Mouse (Mus musculus) midbrain, embryonic 13.5 days (tissue): ENCODE data around the gene Narf. TPM values are rescaled to one million over a fixed set of nuclear protein-coding genes. Genes with fewer than 3 reads are reported as not detected.

Experiments used
- ATAC-seq: fragments of 200-750 bp; cut with Nextera tagmentation; 2 replicates; pipeline ENCODE4 v1.8.0; 2017; ENCODE audit warnings: mild to moderate bottlenecking, moderate TSS enrichment, moderate library complexity
- H3K27ac ChIP-seq: fragments of 300-500 bp; sonication (generic); 2 replicates; pipeline ENCODE4 v1.5.1; 2015; ENCODE audit warnings: inconsistent platforms, mild to moderate bottlenecking, moderate library complexity
- H3K27me3 ChIP-seq: fragments of 300-500 bp; sonication (generic); 2 replicates; pipeline ENCODE4 v1.6.1; 2015; ENCODE audit warnings: mild to moderate bottlenecking, inconsistent platforms
- H3K36me3 ChIP-seq: fragments of 300-500 bp; sonication (generic); 2 replicates; pipeline ENCODE4 v1.6.1; 2015; ENCODE audit warnings: mild to moderate bottlenecking, inconsistent platforms
- H3K4me1 ChIP-seq: fragments of 300-500 bp; sonication (generic); replicated peaks from 2 replicates; pipeline ENCODE4 v1.6.1; 2015; ENCODE audit warnings: inconsistent platforms
- H3K4me2 ChIP-seq: fragments of 300-500 bp; sonication (generic); replicated peaks from 2 replicates; pipeline ENCODE4 v1.6.1; 2015; ENCODE audit warnings: moderate library complexity, mild to moderate bottlenecking, inconsistent platforms
- H3K4me3 ChIP-seq: fragments of 300-500 bp; sonication (generic); replicated peaks from 2 replicates; pipeline ENCODE4 v1.5.1; 2015; ENCODE audit warnings: mild to moderate bottlenecking, inconsistent platforms
- H3K9ac ChIP-seq: fragments of 300-500 bp; sonication (generic); replicated peaks from 2 replicates; pipeline ENCODE4 v1.6.1; 2015; ENCODE audit warnings: mild to moderate bottlenecking, inconsistent platforms
- H3K9me3 ChIP-seq: fragments of 300-500 bp; sonication (generic); 2 replicates; pipeline ENCODE4 v1.6.1; 2016; ENCODE audit warnings: mild to moderate bottlenecking, inconsistent platforms
- WGBS: fragments of 180-500 bp; shearing (Covaris S2); methylation state at CpG from one replicate; pipeline ENCODE4 v1.1.7; 2015; 5-methylcytosine and 5-hydroxymethylcytosine counted together
- polyA plus RNA-seq: library from polyadenylated mRNA; unstranded; fragments of >200 nt; fragmentation: Nextera tagmentation; extraction: Ambion mirVana; gene quantifications from 2 replicates; pipeline ENCODE4 v1.2.1, GENCODE M21; 2015

Narf gene
- polyA plus RNA-seq, 1 experiment from 2014 or later: 108 TPM

DNA sequence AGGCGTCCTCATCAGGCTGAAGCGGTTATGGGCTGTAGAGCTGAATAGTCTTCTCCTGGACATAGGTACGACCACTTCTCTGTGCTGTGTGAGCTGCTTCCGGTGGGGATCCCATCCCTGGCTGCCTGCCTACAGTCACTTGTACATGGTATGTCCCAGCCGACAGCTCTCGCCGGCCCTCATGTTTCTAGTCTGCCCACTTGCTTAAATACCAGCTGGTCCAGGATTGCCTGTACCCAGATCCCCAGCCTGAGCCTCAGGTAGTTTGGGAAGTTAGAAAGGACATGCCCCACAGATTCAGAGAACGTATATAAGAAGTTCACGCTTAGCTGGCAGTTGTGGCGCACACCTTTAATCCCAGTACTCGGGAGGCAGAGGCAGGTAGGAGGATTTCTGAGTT is 17.3 kb upstream of the Narf start:
- Histone ChIP-seq H3K4me1 (no peaks in the 10 kb centered on the region), H3K9me3 (no peaks in the 10 kb centered on the region), H3K36me3 (peaks cover 90% of the 10 kb centered on the region), H3K4me2 (no peak overlapping the region), H3K4me3 (no peak overlapping the region), H3K9ac (no peak overlapping the region), H3K27ac (no peak overlapping the region), H3K27me3 (no peaks in the 10 kb centered on the region)
- no peak for ATAC-seq
- WGBS: 92% methylated on average over 11 of the region's 11 CpGs

DNA sequence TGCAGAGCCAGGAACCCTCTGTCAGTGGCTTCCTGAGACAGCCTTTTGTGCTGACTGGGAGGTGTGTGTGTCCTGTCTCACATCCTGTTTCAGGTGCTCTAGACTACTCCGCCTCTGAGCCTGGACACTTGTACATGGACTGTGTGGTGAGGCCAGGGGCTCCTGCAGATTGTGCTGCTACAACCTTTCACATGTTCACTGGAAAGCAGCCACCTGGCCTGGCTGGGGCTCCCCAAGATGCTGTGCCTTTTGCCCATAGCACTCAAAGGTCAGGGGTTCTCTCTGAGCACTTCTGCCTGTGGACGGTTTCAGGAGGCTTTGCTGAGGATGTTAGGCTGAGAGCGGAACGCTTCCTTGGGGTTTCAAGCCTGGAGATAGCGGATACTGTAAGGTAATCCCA is 16.3 kb upstream of the Narf start:
- no peaks in the 10 kb centered on the region for H3K27me3 ChIP-seq
- no peaks in the 10 kb centered on the region for H3K9me3 ChIP-seq
- no peak overlapping the region for H3K4me3 ChIP-seq
- no peaks in the 10 kb centered on the region for H3K4me1 ChIP-seq
- no peak overlapping the region for H3K9ac ChIP-seq
- H3K4me2 ChIP-seq: no peak overlapping the region
- peaks cover 95% of the 10 kb centered on the region for H3K36me3 ChIP-seq
- no peak for ATAC-seq
- no peak overlapping the region for H3K27ac ChIP-seq
- 92% methylated on average over 5 of the region's 5 CpGs for WGBS

DNA sequence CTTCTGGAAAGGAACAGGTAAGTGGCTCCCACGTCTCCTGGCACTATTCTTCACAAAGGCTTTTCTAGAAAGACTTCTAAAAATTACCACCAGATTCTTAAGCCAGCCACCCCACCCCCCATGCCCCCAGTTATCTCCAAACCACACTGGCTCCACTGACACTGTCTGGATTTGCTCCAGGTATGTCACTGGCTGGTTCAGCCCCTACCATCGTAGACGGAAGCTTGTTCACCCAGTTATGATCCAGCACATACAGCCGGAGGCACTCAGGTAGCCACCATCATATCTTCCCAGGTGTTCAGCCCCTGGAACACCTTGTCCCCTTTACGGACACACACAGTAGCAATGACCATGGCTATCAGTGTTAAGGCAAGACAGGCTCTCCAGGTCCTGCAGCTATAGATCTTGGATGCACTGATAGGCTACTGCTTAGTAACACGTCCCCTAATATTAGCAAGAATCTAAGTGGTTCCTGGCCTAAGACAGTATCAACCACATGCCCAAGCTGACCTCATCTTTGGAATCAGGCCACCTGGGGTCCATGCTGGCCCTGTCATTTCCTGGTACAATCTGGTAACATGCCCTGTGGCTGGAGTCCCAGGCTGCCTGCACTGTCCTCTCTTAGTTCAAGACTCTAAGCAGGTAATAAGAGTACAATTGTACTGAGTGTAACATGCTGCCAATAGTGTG is 15.6 kb upstream of the Narf start:
- H3K9ac ChIP-seq: no peak overlapping the region
- H3K4me1 ChIP-seq: no peaks in the 10 kb centered on the region
- WGBS: 91% methylated on average over 6 of the region's 6 CpGs
- H3K4me3 ChIP-seq: no peak overlapping the region
- no peak for ATAC-seq
- H3K27me3 ChIP-seq: no peaks in the 10 kb centered on the region
- H3K27ac ChIP-seq: no peak overlapping the region
- no peaks in the 10 kb centered on the region for H3K9me3 ChIP-seq
- H3K36me3 ChIP-seq: peaks cover 95% of the 10 kb centered on the region
- H3K4me2 ChIP-seq: no peak overlapping the region

DNA sequence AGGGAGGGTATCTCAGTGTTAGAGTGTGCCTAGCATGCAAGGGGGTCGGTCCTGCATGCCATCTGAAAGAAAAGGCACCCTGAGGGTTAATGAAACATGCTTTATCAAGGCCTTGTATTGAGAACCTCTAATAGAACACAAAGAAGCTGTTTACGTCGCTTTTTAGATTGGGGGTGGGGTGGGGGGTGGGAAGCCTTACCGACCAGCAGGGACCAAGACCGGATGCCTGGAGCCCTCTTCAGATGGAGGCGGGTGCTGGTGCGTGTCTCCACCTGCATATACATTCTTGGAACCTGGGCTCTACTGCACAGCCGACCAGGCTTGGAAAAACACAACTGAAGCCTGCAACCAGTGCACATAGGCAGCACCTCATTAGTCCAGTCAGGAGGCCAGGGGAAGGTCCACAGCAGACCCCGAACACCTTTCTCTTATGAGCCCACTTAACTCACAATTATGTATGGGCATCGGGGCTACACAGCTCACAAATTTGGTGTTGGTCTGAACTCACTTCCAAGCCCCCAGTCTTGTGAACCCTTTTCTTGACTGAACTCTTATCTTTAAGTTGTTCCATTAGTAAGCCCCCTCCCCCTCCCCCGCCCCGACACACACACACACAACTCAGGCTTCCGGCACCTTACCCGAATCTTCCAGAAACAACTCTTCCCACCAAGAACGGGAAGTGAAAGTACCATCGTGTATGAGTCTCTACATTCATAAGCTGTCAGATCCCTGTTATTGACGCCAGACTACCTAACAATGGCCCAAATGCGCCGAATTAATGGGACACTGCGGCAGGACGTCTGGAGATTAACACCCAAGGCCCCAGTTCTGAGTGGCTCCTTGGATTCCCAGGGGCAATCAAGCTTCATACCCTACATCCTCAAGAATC is 8.7 kb upstream of the Narf start:
- no peaks in the 10 kb centered on the region for H3K27me3 ChIP-seq
- peak overlapping the region; percentile 57 for H3K27ac ChIP-seq
- WGBS: 30% methylated on average over 21 of the region's 21 CpGs
- ATAC-seq: peak; percentile 53
- H3K9ac ChIP-seq: peak overlapping the region; percentile 72
- no peaks in the 10 kb centered on the region for H3K9me3 ChIP-seq
- peak overlapping the region; percentile 68 for H3K4me3 ChIP-seq
- peaks cover 38% of the 10 kb centered on the region for H3K36me3 ChIP-seq
- peaks cover 26% of the 10 kb centered on the region for H3K4me1 ChIP-seq
- peak overlapping the region; percentile 70 for H3K4me2 ChIP-seq

DNA sequence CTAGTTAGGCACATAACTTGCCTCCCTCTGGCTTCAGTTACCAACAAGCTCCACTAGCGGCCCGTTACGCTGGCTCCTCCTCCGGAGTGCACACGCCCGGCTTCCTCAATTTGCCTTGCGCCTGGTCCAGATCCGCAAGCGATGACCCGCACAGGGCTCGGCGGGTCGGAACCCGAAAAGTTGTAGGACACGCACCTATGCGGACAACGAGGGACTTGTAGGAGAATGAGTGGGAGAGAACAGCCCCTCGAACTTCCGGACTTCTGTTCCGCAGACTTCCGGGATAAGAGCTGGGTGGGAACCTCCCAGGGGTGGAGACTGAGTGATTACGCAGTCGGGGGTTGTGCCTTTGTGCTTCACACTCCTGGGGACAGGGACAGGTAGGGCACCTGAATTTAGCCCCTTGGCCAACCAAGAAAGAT is 8.0 kb upstream of the Narf start, which contains the start of gene Cybc1:
Cybc1 (minus strand) TSS at position 305 of the 422 bp plus-strand sequence.
- Histone ChIP-seq H3K9me3 (no peaks in the 10 kb centered on the region), H3K4me2 (peak within 1 kb of the TSS; percentile 70), H3K36me3 (peaks cover 31% of the 10 kb centered on the region), H3K27ac (peak within 1 kb of the TSS; percentile 57), H3K4me3 (peak within 1 kb of the TSS; percentile 68), H3K4me1 (peaks cover 26% of the 10 kb centered on the region), H3K27me3 (no peaks in the 10 kb centered on the region), H3K9ac (peak within 1 kb of the TSS; percentile 72)
- WGBS: under 1% methylated on average over 23 of the region's 23 CpGs
- peak; percentile 92 for ATAC-seq

DNA sequence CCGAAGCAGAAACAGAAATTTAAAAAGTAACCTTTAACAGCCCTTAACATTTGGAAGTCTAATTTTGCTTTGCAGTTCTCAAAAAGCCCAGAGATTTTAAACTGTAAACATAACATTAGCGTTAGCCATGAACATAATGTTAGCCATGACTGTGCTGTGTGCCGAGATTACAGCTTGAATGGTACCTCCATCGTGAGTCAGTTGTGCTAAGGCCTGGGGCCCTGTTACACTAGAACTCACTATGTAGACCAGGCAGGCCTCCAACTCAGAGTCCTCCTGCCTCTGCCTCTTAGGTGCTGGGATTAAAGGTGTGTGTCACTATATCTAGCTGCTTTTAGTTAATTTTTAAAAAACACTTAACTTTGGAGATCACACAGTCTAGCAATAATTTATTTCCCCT is 5.9 kb upstream of the Narf start:
- Histone ChIP-seq H3K4me2 (no peak overlapping the region), H3K27me3 (no peaks in the 10 kb centered on the region)
- WGBS: 84% methylated on average over 4 of the region's 4 CpGs

DNA sequence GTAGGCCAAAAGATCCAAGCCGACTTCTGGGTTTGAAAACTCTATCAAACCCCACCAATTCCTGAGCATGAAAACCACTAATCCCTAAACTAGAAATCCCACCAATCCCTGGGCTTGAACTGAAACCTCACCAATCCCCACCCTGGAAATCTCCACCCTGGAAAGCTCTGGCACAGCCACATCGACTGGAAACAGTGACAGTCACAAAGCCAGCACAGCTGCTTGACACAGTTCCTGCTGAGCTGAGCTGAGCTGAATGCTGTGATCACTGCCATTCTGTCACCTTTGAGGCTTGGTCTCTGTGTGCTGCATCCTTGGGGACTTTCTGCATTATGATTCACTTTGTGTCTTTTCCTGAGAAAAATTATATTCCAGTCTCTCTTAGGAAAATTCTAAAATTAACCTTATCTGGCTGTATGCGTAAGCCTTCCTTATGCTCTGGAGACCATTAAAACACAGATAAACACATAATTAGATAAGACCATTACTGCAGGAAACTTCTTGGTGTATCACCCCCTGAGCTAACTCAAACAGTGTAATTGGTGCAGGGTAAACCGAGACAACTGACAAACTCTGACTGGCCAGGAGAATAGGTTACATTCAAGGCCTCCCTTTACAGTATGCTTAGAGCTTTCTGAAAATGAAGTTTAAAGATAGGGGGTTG is 5.3 kb upstream of the Narf start:
- peaks cover 35% of the 10 kb centered on the region for H3K4me1 ChIP-seq
- no peak overlapping the region for H3K27ac ChIP-seq

More for the DNA sequence above, 5.9 kb upstream of the Narf start:
- peaks cover 35% of the 10 kb centered on the region for H3K4me1 ChIP-seq
- H3K9ac ChIP-seq: no peak overlapping the region
- no peak overlapping the region for H3K27ac ChIP-seq
- no peaks in the 10 kb centered on the region for H3K9me3 ChIP-seq
- no peak for ATAC-seq
- no peak overlapping the region for H3K4me3 ChIP-seq
- peaks cover 10% of the 10 kb centered on the region for H3K36me3 ChIP-seq

DNA sequence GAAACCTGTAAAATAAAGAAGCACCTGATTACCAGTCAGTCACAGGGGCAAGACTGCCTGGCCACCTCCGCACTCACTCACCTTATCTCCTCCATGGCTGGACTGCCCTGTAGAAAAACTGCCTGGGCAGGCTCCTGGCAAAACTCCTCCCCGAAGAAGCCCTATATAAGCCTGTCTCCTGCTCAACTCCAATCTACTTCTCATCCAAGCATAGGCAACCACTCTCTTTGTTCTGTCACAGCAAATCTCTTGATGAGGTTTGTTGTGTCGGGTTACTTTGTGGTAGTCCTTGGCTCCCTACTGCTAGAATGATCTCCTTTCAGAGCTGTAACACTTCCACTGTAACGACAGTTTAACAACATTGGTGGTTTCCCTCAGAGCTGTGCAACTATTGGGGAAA is 4.3 kb upstream of the Narf start:
- H3K36me3 ChIP-seq: no peaks in the 10 kb centered on the region
- H3K27ac ChIP-seq: no peak overlapping the region
- H3K4me3 ChIP-seq: no peak overlapping the region
- H3K27me3 ChIP-seq: no peaks in the 10 kb centered on the region
- 35% methylated on average over 4 of the region's 4 CpGs for WGBS
- 0 out of 2 replicates have a peak overlapping the region, but pooled peaks have one; percentile 28 for H3K9ac ChIP-seq
- no peak for ATAC-seq
- H3K9me3 ChIP-seq: no peaks in the 10 kb centered on the region
- H3K4me2 ChIP-seq: no peak overlapping the region
- H3K4me1 ChIP-seq: peaks cover 26% of the 10 kb centered on the region

More for the DNA sequence above, 5.3 kb upstream of the Narf start:
- Histone ChIP-seq H3K4me2 (no peak overlapping the region), H3K4me3 (no peak overlapping the region), H3K27me3 (no peaks in the 10 kb centered on the region), H3K9ac (no peak overlapping the region), H3K9me3 (no peaks in the 10 kb centered on the region), H3K36me3 (peaks cover 5% of the 10 kb centered on the region)
- no peak for ATAC-seq
- WGBS: 44% methylated on average over 4 of the region's 4 CpGs

DNA sequence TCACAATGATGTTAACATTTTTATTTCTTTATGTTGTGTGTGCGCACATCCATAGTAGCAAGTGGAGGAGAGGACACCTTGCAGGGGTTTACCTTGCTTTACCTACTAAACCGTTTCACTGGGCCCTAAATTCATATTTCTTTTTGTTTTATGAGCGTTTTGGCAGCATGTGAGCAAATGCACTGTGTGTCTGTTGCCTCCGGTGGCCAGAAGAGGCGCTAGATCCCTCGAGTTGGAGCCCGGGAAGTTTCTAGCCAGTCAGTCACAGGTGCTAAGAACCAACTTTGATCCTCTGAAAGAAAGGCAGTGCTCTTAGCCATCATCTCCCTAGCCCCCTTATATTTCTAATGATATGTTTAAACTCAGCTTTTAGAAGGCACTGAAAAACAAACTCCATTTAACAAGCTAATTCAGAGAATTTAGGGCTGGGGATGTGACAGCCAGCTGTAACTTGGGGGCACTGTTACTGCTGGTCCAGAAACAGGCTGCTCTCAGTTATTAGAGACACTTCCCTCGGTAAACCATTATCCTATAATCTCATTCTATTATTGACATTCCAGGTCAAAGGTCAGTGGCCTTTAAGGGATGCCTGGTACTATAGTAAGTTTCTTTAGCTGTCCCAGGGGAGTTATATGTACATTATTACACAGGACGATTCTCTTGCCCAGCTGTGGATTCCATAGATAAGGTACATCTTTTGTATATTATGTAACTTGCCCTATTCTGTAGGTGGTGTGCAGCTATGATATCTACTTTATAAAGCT is 1.4 kb upstream of the Narf start:
- peak overlapping the region; percentile 71; the same call in 1 of the 2 replicates for H3K9ac ChIP-seq
- H3K4me2 ChIP-seq: peak overlapping the region; percentile 57
- WGBS: 25% methylated on average over 9 of the region's 9 CpGs
- no peaks in the 10 kb centered on the region for H3K27me3 ChIP-seq
- H3K9me3 ChIP-seq: no peaks in the 10 kb centered on the region
- H3K4me1 ChIP-seq: peaks cover 36% of the 10 kb centered on the region
- H3K27ac ChIP-seq: peak overlapping the region; percentile 100
- peaks cover 16% of the 10 kb centered on the region for H3K36me3 ChIP-seq
- no peak for ATAC-seq
- 0 out of 2 replicates have a peak overlapping the region, but pooled peaks have one; percentile 79 for H3K4me3 ChIP-seq

DNA sequence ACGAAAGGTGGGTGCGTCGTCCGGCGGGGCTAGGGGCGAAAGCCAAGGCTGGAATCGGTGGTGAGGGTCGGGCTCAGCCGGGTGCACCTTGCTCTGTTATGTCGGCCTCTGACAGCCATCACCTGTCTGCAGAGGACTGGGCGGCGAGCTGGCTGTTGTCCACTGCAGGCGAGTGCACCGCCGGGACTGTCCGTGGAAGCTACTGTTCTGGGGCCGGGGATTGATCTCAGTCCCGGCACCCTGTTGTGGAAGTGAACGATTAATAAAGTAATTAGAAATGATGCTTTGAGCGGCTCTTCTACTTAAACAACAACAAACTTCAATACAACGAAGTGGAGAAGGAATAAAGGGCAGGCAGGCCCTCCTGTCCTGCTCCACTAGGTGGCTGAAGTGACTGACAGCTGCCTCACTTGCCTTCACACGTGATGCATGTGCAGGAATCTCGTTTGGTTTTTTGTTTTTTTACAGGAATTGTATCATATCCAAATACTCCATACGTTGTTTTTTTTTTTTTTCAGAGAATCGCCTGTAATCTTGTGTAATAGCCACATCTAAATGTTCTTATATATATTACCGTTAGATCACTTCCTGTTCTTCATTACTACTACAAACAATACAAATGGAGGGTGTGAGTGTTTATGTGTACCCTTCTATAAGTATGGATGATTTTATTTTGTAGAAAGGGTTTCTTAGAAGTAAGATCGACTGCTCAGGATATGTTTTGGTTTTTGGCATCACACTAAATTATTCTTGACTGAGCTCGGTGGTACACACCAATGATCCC is 484 bp downstream of the Narf start:
- H3K36me3 ChIP-seq: peaks cover 34% of the 10 kb centered on the region
- H3K9ac ChIP-seq: peak overlapping the region; percentile 88
- 5% methylated on average over 28 of the region's 28 CpGs for WGBS
- no peaks in the 10 kb centered on the region for H3K27me3 ChIP-seq
- no peaks in the 10 kb centered on the region for H3K9me3 ChIP-seq
- H3K4me3 ChIP-seq: peak overlapping the region; percentile 79
- peaks cover 52% of the 10 kb centered on the region for H3K4me1 ChIP-seq
- H3K27ac ChIP-seq: peak overlapping the region; percentile 98
- peak; percentile 1 for ATAC-seq
- peak overlapping the region; percentile 68 for H3K4me2 ChIP-seq

DNA sequence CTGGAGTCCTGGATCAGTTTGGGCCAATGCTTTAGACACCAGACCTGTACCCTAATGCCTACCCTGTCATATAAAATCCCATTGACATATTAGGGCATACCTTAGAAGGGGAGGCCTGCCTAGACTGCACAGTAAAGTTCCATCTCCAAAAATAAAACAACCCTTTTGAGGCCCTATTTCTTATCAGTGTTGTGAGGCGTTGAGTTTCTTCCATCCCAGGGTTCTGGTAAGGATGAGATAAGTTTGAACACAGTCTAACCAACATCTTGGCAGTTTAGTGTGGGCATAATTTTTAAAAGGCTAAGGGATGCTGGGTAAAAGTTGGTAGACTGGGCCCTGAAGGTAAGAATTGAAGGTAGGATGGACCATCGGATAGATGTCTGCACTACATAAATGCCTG is 2.6 kb downstream of the Narf start:
- H3K4me3 ChIP-seq: no peak overlapping the region; the same call in 1 of the 2 replicates
- H3K36me3 ChIP-seq: peaks cover 54% of the 10 kb centered on the region
- no peaks in the 10 kb centered on the region for H3K9me3 ChIP-seq
- WGBS: 95% methylated on average over 2 of the region's 2 CpGs
- no peak for ATAC-seq
- no peak overlapping the region for H3K27ac ChIP-seq
- H3K9ac ChIP-seq: no peak overlapping the region; the same call in 1 of the 2 replicates
- no peaks in the 10 kb centered on the region for H3K27me3 ChIP-seq
- peaks cover 52% of the 10 kb centered on the region for H3K4me1 ChIP-seq
- peak overlapping the region; percentile 68 for H3K4me2 ChIP-seq
